Mouse (Mus musculus) thymus, adult 2 months (tissue): Measurements from ENCODE around the gene Map2k1. TPM values are rescaled to one million over a fixed set of nuclear protein-coding genes. Genes with fewer than 3 reads are reported as not detected.

Experiments
- DNase-seq: peaks from one replicate; pipeline ENCODE4 v3.0.0; 2021
- H3K27ac ChIP-seq: fragments of 200-500 bp; 2 replicates; pipeline ENCODE4 v1.5.1; 2012; ENCODE audit warnings: low read length, control low read depth; ENCODE audit not compliant: control insufficient read depth, insufficient read depth
- H3K27me3 ChIP-seq: fragments of 200-500 bp; 2 replicates; pipeline ENCODE4 v1.6.1; 2012; ENCODE audit warnings: mild to moderate bottlenecking, low read length, moderate library complexity, mixed read lengths; ENCODE audit not compliant: control insufficient read depth, insufficient read depth
- H3K36me3 ChIP-seq: fragments of 200-500 bp; 2 replicates; pipeline ENCODE4 v1.6.1; 2012; ENCODE audit warnings: mild to moderate bottlenecking, low read length, moderate library complexity; ENCODE audit not compliant: control insufficient read depth, insufficient read depth
- H3K4me1 ChIP-seq: fragments of 200-500 bp; replicated peaks from 2 replicates; pipeline ENCODE4 v1.6.1; 2012; ENCODE audit warnings: low read length; ENCODE audit not compliant: control insufficient read depth, insufficient read depth
- H3K4me3 ChIP-seq: fragments of 200-500 bp; 2 replicates; pipeline ENCODE4 v1.5.1; 2012; ENCODE audit warnings: mild to moderate bottlenecking, low read length, control low read depth, moderate library complexity; ENCODE audit not compliant: control insufficient read depth, insufficient read depth
- CTCF ChIP-seq: fragments of 200-500 bp; IDR thresholded peaks from 2 replicates; pipeline ENCODE4 v1.5.1; 2012; ENCODE audit warnings: mild to moderate bottlenecking, control low read depth, low read length, moderate library complexity, borderline replicate concordance; ENCODE audit not compliant: control insufficient read depth, poor library complexity, insufficient read depth; ENCODE audit errors: extremely low read depth
- POLR2A ChIP-seq: fragments of 200-500 bp; IDR thresholded peaks from 2 replicates; pipeline ENCODE4 v1.6.1; 2012; ENCODE audit warnings: mild to moderate bottlenecking, low read length, control low read depth, moderate library complexity; ENCODE audit not compliant: control insufficient read depth, poor library complexity, insufficient read depth; ENCODE audit errors: extremely low read depth
- WGBS: fragments of 180-500 bp; shearing (Covaris S2); methylation state at CpG from one replicate; pipeline ENCODE4 v1.1.7; 2018; 5-methylcytosine and 5-hydroxymethylcytosine counted together
- polyA plus RNA-seq: library from polyadenylated mRNA; depleted of rRNA; stranded (reverse); fragments of >200 nt; gene quantifications from 2 replicates; pipeline ENCODE4 v1.2.3, GENCODE M21; 2012

The Map2k1 gene
- polyA plus RNA-seq, 1 experiment: 50.4 TPM

DNA sequence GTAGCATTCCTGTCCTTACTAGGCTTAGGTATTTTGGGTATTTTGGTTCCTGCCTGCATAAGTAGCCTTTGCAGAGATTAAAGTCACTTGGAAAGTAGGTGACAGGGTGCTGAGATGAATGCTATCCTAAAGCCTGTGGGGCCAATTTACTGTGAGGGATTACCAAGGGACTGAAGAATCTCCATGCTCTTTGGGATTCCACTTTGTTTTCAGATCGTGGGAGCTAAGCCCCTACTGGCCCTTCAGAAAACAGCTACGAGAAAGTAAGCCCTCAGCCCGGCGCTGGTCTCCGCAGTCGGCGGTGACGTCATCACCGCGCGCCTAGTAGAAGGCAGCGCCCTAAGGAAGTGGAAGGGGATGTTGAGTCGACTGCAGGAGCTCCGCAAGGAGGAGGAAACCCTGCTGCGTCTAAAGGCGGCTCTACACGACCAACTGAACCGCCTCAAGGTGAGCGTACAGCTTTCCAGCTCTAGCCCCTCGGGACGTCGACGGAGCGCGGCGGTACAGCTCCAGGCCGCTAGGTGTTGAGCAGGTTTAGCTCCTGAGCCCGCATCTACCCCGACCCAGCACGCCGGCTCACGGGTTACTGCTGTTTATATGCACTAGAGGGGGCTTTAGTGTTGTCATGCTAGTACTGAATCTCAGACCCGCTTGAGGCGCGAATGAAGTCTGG lies 74.3 kb downstream of the Map2k1 start, which contains the start of gene Snapc5:
Gene Snapc5, plus strand, starts transcription at position 301 of the 673 bp plus-strand sequence.
- Histone ChIP-seq H3K4me3 (peak within 1 kb of the TSS; percentile 93), H3K27me3 (no peaks in the 10 kb centered on the region), H3K36me3 (peaks cover 50% of the 10 kb centered on the region), H3K4me1 (peaks cover 3% of the 10 kb centered on the region), H3K27ac (peak within 1 kb of the TSS; percentile 72; the same call in 1 of the 2 replicates)
- peak; percentile 88 for DNase-seq
- TF ChIP-seq CTCF: peak; percentile 72; the same call in 1 of the 2 replicates
- TF ChIP-seq POLR2A: peak; percentile 78
- under 1% methylated on average over 35 of the region's 35 CpGs for WGBS

DNA sequence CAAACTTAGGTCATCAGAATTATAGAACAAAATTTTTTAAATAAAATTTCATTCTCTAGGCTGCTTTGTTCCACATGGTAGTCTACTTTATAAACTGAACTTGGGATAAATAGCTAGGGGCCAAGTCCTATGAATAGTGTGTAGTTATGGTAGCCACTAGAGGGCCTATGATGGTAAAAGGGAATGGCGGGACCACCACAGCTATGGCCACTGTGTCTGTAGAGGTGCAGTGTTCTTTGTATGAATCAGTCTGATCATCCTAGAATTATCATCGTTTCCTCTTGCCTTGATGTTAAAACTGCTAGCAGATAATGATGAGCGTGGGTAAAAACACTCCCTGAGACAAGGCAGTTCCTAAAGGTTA lies 74.8 kb downstream of the Map2k1 start:
- no peaks in the 10 kb centered on the region for H3K27me3 ChIP-seq
- H3K27ac ChIP-seq: no peak overlapping the region
- TF ChIP-seq POLR2A: no peak
- no peak for TF ChIP-seq CTCF
- 73% methylated on average over 3 of the region's 3 CpGs for WGBS
- no peak overlapping the region for H3K4me3 ChIP-seq
- H3K4me1 ChIP-seq: peaks cover 3% of the 10 kb centered on the region
- peak; percentile 8 for DNase-seq
- H3K36me3 ChIP-seq: peaks cover 50% of the 10 kb centered on the region

DNA sequence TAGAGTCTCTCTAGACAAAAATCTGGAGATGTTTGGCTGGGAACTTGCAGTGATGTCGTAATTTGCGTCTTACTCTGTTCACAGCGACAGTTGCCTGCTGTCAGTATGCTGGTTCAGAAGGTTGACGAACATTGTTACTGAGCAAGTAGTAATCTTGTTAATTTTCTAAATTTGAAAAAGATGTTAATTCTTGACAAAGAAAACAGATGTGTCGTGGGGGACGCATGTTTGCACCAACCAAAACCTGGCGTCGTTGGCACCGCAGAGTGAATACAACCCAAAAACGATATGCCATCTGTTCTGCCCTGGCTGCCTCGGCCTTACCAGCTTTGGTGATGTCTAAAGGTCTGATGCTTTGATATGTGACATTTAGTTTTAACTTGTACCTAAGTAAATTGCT lies 78.1 kb downstream of the Map2k1 start:
- TF ChIP-seq CTCF (no peak), POLR2A (no peak)
- WGBS: 97% methylated on average over 11 of the region's 11 CpGs
- Histone ChIP-seq H3K36me3 (peaks cover 35% of the 10 kb centered on the region), H3K4me1 (peaks cover 7% of the 10 kb centered on the region), H3K27me3 (no peaks in the 10 kb centered on the region), H3K27ac (no peak overlapping the region), H3K4me3 (no peak overlapping the region)
- no peak for DNase-seq

DNA sequence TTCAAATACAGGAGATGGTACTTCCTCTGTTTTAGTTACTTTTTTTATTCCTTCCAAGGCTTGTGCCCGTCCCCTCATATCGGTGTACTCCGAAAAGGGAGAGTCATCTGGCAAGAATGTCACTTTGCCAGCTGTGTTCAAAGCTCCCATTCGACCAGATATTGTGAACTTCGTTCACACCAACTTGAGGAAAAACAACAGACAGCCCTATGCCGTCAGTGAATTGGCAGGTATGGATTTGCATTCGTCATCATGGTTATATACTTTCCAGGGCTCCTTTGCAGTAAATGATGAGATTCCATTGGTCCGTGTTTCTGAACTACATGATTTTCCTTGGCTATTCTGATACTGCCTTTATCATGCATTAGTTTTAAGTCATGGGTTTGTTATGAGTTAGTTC lies 78.7 kb downstream of the Map2k1 start:
- TF ChIP-seq POLR2A (no peak), CTCF (no peak)
- 80% methylated on average over 8 of the region's 8 CpGs for WGBS
- DNase-seq: no peak
- H3K4me3 ChIP-seq: no peak overlapping the region
- H3K36me3 ChIP-seq: peaks cover 35% of the 10 kb centered on the region
- no peak overlapping the region for H3K27ac ChIP-seq
- peaks cover 4% of the 10 kb centered on the region for H3K4me1 ChIP-seq
- H3K27me3 ChIP-seq: no peaks in the 10 kb centered on the region

DNA sequence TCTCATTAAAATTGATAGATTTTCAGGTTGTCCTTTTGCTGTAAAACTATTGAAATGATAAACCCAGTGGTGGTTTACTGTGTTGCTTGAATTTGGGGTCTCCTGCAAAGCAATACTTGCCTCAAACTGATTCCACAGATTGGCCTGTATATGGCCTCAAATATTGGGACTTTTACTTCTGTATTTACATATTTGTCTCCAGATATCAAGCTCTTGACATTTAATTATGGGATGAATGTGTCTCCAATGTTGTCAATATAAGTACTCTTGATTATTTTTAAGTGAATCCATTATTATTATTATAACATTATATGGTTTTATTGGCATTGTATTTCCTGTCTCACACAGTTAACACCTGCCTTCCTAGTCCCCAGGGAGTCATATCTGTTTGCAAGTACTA lies 79.1 kb downstream of the Map2k1 start:
- Histone ChIP-seq H3K27me3 (no peaks in the 10 kb centered on the region), H3K36me3 (peaks cover 35% of the 10 kb centered on the region), H3K4me3 (no peak overlapping the region), H3K4me1 (peaks cover 4% of the 10 kb centered on the region), H3K27ac (no peak overlapping the region)
- no peak for DNase-seq
- no peak for TF ChIP-seq POLR2A
- no peak for TF ChIP-seq CTCF

DNA sequence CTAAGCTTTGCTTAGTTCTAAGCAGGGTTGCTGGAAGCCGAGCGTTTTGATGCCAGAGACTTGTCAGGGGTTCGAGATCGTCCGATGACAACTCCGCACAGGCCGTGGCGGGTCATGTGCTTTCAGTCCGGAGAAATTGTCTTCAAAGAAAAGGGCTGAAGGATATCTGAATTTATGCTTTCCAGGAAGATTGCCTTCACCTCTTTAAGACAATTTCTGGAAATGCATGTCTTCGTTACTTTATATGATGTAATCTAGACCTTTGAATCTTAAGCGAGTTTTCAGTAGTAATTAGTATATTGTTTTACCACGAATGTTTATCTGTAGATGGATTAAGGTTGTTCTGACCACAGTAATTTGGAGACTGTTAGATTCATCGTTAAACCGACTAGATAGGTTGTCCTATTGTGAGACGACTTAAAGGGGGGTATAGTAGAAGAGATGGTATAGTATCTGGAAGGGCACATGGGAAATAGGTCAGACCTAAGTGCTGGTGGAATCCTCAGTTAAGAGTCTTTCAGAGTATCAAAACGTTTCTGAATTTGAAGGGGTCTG lies 79.7 kb downstream of the Map2k1 start:
- peaks cover 35% of the 10 kb centered on the region for H3K36me3 ChIP-seq
- TF ChIP-seq POLR2A (no peak; the same call in 1 of the 2 replicates), CTCF (no peak)
- no peak overlapping the region for H3K27ac ChIP-seq
- H3K27me3 ChIP-seq: no peaks in the 10 kb centered on the region
- peaks cover 4% of the 10 kb centered on the region for H3K4me1 ChIP-seq
- no peak for DNase-seq
- peak overlapping the region; percentile 83 for H3K4me3 ChIP-seq
- under 1% methylated on average over 16 of the region's 16 CpGs for WGBS
